Mouse (Mus musculus): ENCODE results near the gene Wfdc15a. TPM values are rescaled to one million over a fixed set of nuclear protein-coding genes. Genes with fewer than 3 reads are reported as not detected.

The Wfdc15a gene
- polyA plus RNA-seq, 1 experiment from 2014 or later = not detected

DNA sequence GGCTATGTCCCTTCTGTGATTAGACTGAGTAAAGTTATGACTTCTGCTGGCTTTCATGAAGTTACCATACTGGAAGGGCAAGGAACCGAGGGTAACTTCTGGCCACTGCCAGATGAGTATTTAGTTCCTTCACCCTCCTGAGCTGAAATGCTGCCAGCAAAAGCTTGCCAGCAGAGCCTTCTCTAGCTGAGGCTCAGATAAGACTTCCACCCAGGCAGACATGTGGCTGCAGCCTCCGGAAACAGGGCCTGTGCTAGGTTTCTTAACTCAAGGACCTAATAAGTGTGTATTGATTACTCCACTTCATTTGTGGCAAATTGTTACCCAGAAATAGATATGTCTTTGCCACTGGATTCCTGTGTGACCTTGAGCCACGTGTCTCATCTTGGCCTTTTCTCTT is 26.5 kb downstream of the Wfdc15a start:
- WGBS = 43% methylated on average over 3 of the region's 3 CpGs
- Histone ChIP-seq H3K4me2 (replicated peaks; ENCODE audit: low read depth, low read length) (no peak overlapping the region), H3K4me3 (ENCODE audit: low read depth, low read length) (no peak overlapping the region), H3K27me3 (replicated peaks; ENCODE audit: insufficient read depth, low read length) (peaks cover 26% of the 10 kb centered on the region), H3K36me3 (ENCODE audit: insufficient read depth, low read length) (no peaks in the 10 kb centered on the region), H3K9me3 (ENCODE audit: low read length) (no peaks in the 10 kb centered on the region), H3K4me1 (ENCODE audit: insufficient read depth, low read depth, low read length) (0 out of 2 replicates have a peak, but pooled peaks cover 4% of the 10 kb centered on the region), H3K27ac (ENCODE audit: low read length) (no peak overlapping the region), H3K9ac (replicated peaks; ENCODE audit: low read depth) (no peak overlapping the region)
- TF ChIP-seq CTCF (IDR thresholded peaks at IDR 0.05) (no peak), EP300 (IDR thresholded peaks at IDR 0.05) (no peak)
- ATAC-seq (no peak), DNase-seq (ENCODE audit: low spot score) (no peak)

DNA sequence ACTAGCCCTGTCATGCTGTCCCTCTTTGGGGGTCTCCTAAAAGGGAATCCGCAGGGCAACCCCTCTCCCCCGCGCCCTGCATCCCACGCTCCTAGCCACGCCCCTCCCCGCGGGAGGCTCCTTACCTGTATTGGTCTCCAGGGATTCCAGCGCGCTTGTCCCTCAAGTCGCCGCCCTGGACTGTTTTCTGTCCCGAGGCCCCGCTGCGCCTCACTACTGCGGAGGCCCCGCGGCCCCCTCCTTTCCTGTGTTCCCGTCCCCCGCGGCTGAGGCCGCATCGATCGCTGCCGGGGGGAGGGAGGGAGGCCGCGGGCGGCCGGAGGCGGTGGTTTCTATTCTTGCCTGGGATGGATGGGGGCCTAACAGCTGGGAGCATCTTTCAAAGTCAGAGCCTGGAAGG is 29.0 kb downstream of the Wfdc15a start, which contains the start of gene Kcns1:
Gene Kcns1, minus strand, starts transcription at position 212 of the 400 bp plus-strand sequence.
- 2% methylated on average over 18 of the region's 29 CpGs for WGBS
- no peak for DNase-seq (ENCODE audit: low spot score)
- no peak within 1 kb of the TSS for H3K9ac ChIP-seq (replicated peaks; ENCODE audit: low read depth)

GRCm38 (mm10) chr2:164170326-164170725 is 29.6 kb downstream of the Wfdc15a start:
- no peak for ATAC-seq
- no peak overlapping the region for H3K9ac ChIP-seq (replicated peaks; ENCODE audit: low read depth)
- no peak for DNase-seq (ENCODE audit: low spot score)
- peaks cover 43% of the 10 kb centered on the region for H3K27me3 ChIP-seq (replicated peaks; ENCODE audit: insufficient read depth, low read length)
- no peak for TF ChIP-seq CTCF (IDR thresholded peaks at IDR 0.05)
- no peak for TF ChIP-seq EP300 (IDR thresholded peaks at IDR 0.05)
- no peaks in the 10 kb centered on the region for H3K36me3 ChIP-seq (ENCODE audit: insufficient read depth, low read length)
- 0 out of 2 replicates have a peak, but pooled peaks cover 7% of the 10 kb centered on the region for H3K4me1 ChIP-seq (ENCODE audit: insufficient read depth, low read depth, low read length)
- 4% methylated on average over 11 of the region's 11 CpGs for WGBS
- no peak overlapping the region for H3K4me3 ChIP-seq (ENCODE audit: low read depth, low read length)
- H3K4me2 ChIP-seq (replicated peaks; ENCODE audit: low read depth, low read length) = no peak overlapping the region
- no peaks in the 10 kb centered on the region for H3K9me3 ChIP-seq (ENCODE audit: low read length)
- H3K27ac ChIP-seq (ENCODE audit: low read length) = no peak overlapping the region

More for the DNA sequence above, 29.0 kb downstream of the Wfdc15a start, which contains the start of gene Kcns1:
- Histone ChIP-seq H3K9me3 (ENCODE audit: low read length) (no peaks in the 10 kb centered on the region), H3K4me2 (replicated peaks; ENCODE audit: low read depth, low read length) (peak within 1 kb of the TSS; percentile 50), H3K36me3 (ENCODE audit: insufficient read depth, low read length) (no peaks in the 10 kb centered on the region), H3K4me1 (ENCODE audit: insufficient read depth, low read depth, low read length) (0 out of 2 replicates have a peak, but pooled peaks cover 7% of the 10 kb centered on the region), H3K27ac (ENCODE audit: low read length) (no peak within 1 kb of the TSS), H3K27me3 (replicated peaks; ENCODE audit: insufficient read depth, low read length) (peaks cover 43% of the 10 kb centered on the region), H3K4me3 (ENCODE audit: low read depth, low read length) (peak within 1 kb of the TSS; percentile 23; the same call in 1 of the 2 replicates)
- no peak for ATAC-seq
- TF ChIP-seq CTCF (IDR thresholded peaks at IDR 0.05) (no peak), EP300 (IDR thresholded peaks at IDR 0.05) (no peak)

- H3K27ac ChIP-seq (ENCODE audit: low read length) = no peak overlapping the region
- peaks cover 43% of the 10 kb centered on the region for H3K27me3 ChIP-seq (replicated peaks; ENCODE audit: insufficient read depth, low read length)
- ATAC-seq = 0 out of 2 replicates have a peak, but pooled peaks have one; percentile 9
- H3K4me3 ChIP-seq (ENCODE audit: low read depth, low read length) = peak overlapping the region; percentile 10; the same call in 1 of the 2 replicates
- no peaks in the 10 kb centered on the region for H3K36me3 ChIP-seq (ENCODE audit: insufficient read depth, low read length)
- no peaks in the 10 kb centered on the region for H3K9me3 ChIP-seq (ENCODE audit: low read length)
- TF ChIP-seq EP300 (IDR thresholded peaks at IDR 0.05) (no peak), CTCF (IDR thresholded peaks at IDR 0.05) (no peak)
- no peak overlapping the region for H3K9ac ChIP-seq (replicated peaks; ENCODE audit: low read depth)
- DNase-seq (ENCODE audit: low spot score) = no peak
- 0 out of 2 replicates have a peak, but pooled peaks cover 7% of the 10 kb centered on the region for H3K4me1 ChIP-seq (ENCODE audit: insufficient read depth, low read depth, low read length)
- peak overlapping the region; percentile 36; the same call in 1 of the 2 replicates for H3K4me2 ChIP-seq (replicated peaks; ENCODE audit: low read depth, low read length)
- 9% methylated on average over 40 of the region's 42 CpGs for WGBS
Observed at GRCm38 (mm10) chr2:164168571-164168946, 31.4 kb downstream of the Wfdc15a start.

GRCm38 (mm10) chr2:164167752-164168570 is 32.0 kb downstream of the Wfdc15a start:
- Histone ChIP-seq H3K9me3 (ENCODE audit: low read length) (no peaks in the 10 kb centered on the region), H3K4me3 (ENCODE audit: low read depth, low read length) (peak overlapping the region; percentile 10; the same call in 1 of the 2 replicates), H3K27me3 (replicated peaks; ENCODE audit: insufficient read depth, low read length) (peaks cover 43% of the 10 kb centered on the region), H3K27ac (ENCODE audit: low read length) (no peak overlapping the region), H3K4me1 (ENCODE audit: insufficient read depth, low read depth, low read length) (0 out of 2 replicates have a peak, but pooled peaks cover 7% of the 10 kb centered on the region), H3K4me2 (replicated peaks; ENCODE audit: low read depth, low read length) (peak overlapping the region; percentile 36; the same call in 1 of the 2 replicates), H3K36me3 (ENCODE audit: insufficient read depth, low read length) (no peaks in the 10 kb centered on the region), H3K9ac (replicated peaks; ENCODE audit: low read depth) (no peak overlapping the region)
- ATAC-seq (0 out of 2 replicates have a peak, but pooled peaks have one; percentile 17), DNase-seq (ENCODE audit: low spot score) (no peak)
- 15% methylated on average over 84 of the region's 90 CpGs for WGBS
- no peak for TF ChIP-seq CTCF (IDR thresholded peaks at IDR 0.05)
- no peak for TF ChIP-seq EP300 (IDR thresholded peaks at IDR 0.05)

- Histone ChIP-seq H3K4me1 (ENCODE audit: insufficient read depth, low read depth, low read length) (0 out of 2 replicates have a peak, but pooled peaks cover 3% of the 10 kb centered on the region), H3K9ac (replicated peaks; ENCODE audit: low read depth) (no peak overlapping the region), H3K4me2 (replicated peaks; ENCODE audit: low read depth, low read length) (no peak overlapping the region), H3K27me3 (replicated peaks; ENCODE audit: insufficient read depth, low read length) (peaks cover 32% of the 10 kb centered on the region), H3K4me3 (ENCODE audit: low read depth, low read length) (no peak overlapping the region), H3K36me3 (ENCODE audit: insufficient read depth, low read length) (no peaks in the 10 kb centered on the region), H3K27ac (ENCODE audit: low read length) (no peak overlapping the region), H3K9me3 (ENCODE audit: low read length) (no peaks in the 10 kb centered on the region)
- TF ChIP-seq CTCF (IDR thresholded peaks at IDR 0.05) = no peak
- no peak for TF ChIP-seq EP300 (IDR thresholded peaks at IDR 0.05)
- no peak for ATAC-seq
- WGBS = 87% methylated on average over 5 of the region's 5 CpGs
- no peak for DNase-seq (ENCODE audit: low spot score)
Observed at GRCm38 (mm10) chr2:164164941-164165340, 35.0 kb downstream of the Wfdc15a start.

Data from lung, postnatal 0 days (tissue).